Mouse (Mus musculus) forebrain, embryonic 14.5 days (tissue): ENCODE results near the gene Ccdc62. TPM values are rescaled to one million over a fixed set of nuclear protein-coding genes. Genes with fewer than 3 reads are reported as not detected.

Experiments used
- ATAC-seq: fragments of 200-750 bp; cut with Nextera tagmentation; 2 replicates; pipeline ENCODE4 v1.8.0; 2017; ENCODE audit warnings: mild to moderate bottlenecking, moderate library complexity
- DNase-seq: peaks from one replicate; pipeline ENCODE4 v3.0.0-alpha.2; 2015; ENCODE audit warnings: low spot score
- H3K27ac ChIP-seq: fragments of 300-500 bp; sonication (generic); 2 replicates; pipeline ENCODE4 v1.5.1; 2014; ENCODE audit warnings: low read depth, mild to moderate bottlenecking, control low read depth, low read length, moderate library complexity
- H3K27me3 ChIP-seq: fragments of 300-500 bp; sonication (generic); replicated peaks from 2 replicates; pipeline ENCODE4 v1.6.1; 2014; ENCODE audit warnings: low read length, control low read depth, mixed read lengths; ENCODE audit not compliant: control insufficient read depth, insufficient read depth
- H3K36me3 ChIP-seq: fragments of 300-500 bp; sonication (generic); 2 replicates; pipeline ENCODE4 v1.6.1; 2014; ENCODE audit warnings: low read length, control low read depth; ENCODE audit not compliant: control insufficient read depth, insufficient read depth
- H3K4me1 ChIP-seq: fragments of 300-500 bp; sonication (generic); 2 replicates; pipeline ENCODE4 v1.6.1; 2014; ENCODE audit warnings: antibody characterized with exemption, low read length, control low read depth; ENCODE audit not compliant: control insufficient read depth, insufficient read depth
- H3K4me2 ChIP-seq: fragments of 300-500 bp; sonication (generic); 2 replicates; pipeline ENCODE4 v1.6.1; 2014; ENCODE audit warnings: mild to moderate bottlenecking, control low read depth, low read length
- H3K4me3 ChIP-seq: fragments of 300-500 bp; sonication (generic); 2 replicates; pipeline ENCODE4 v1.5.1; 2014; ENCODE audit warnings: low read depth, low read length, control low read depth
- H3K9ac ChIP-seq: fragments of 300-500 bp; sonication (generic); 2 replicates; pipeline ENCODE4 v1.6.1; 2014; ENCODE audit warnings: mild to moderate bottlenecking, low read length, control low read depth, moderate library complexity
- H3K9me3 ChIP-seq: fragments of 300-500 bp; sonication (generic); replicated peaks from 2 replicates; pipeline ENCODE4 v1.6.1; 2016; ENCODE audit warnings: low read length, control low read depth, mixed read lengths; ENCODE audit not compliant: control insufficient read depth
- WGBS: fragments of 180-500 bp; shearing (Covaris S2); extraction: QIAGEN DNeasy Blood & Tissue Kit; methylation state at CpG from one replicate; pipeline ENCODE4 v1.1.7; 2014; 5-methylcytosine and 5-hydroxymethylcytosine counted together
- polyA plus RNA-seq: library from polyadenylated mRNA; unstranded; fragments of >200 nt; fragmentation: Nextera tagmentation; extraction: Ambion mirVana; gene quantifications from 2 replicates; pipeline ENCODE4 v1.2.1, GENCODE M21; 2014

Ccdc62 gene
- 4.3 and 5.3 TPM in 2 replicates for polyA plus RNA-seq

DNA sequence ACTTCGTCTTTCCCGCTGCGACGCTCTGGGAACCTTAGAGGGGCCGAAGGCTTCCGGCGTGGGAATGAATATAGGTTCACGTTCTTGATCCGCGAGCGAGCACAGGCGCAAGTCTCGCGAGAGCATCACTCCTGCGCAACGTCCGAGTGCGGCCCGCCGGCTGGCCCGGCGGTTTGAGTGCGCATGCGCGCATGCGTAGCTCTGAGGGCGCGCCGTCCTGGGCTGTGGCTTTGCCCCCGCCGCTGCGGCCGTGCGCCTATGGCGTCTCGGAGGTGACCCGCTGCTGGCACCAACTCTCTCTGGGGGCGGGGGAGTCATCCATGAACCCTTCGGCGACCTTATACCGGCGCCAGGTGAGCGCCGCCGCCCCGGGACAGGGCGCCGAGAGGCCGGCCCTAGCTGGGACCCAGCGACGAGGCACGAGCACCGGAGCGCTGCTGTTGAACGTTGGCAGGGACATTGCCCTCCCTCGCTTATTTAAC, at the start of gene Ccdc62:
Gene Ccdc62, plus strand, starts transcription at position 172 of the 482 bp plus-strand sequence.
- Histone ChIP-seq H3K4me2 (peak within 1 kb of the TSS; percentile 69), H3K4me3 (peak within 1 kb of the TSS; percentile 55), H3K9ac (peak within 1 kb of the TSS; percentile 76), H3K9me3 (no peaks in the 10 kb centered on the region), H3K4me1 (peaks cover 4% of the 10 kb centered on the region), H3K27me3 (no peaks in the 10 kb centered on the region), H3K27ac (peak within 1 kb of the TSS; percentile 81), H3K36me3 (peaks cover 32% of the 10 kb centered on the region)
- ATAC-seq, result peak; percentile 99
- WGBS, result under 1% methylated on average over 56 of the region's 56 CpGs
- peak; percentile 98 for DNase-seq

DNA sequence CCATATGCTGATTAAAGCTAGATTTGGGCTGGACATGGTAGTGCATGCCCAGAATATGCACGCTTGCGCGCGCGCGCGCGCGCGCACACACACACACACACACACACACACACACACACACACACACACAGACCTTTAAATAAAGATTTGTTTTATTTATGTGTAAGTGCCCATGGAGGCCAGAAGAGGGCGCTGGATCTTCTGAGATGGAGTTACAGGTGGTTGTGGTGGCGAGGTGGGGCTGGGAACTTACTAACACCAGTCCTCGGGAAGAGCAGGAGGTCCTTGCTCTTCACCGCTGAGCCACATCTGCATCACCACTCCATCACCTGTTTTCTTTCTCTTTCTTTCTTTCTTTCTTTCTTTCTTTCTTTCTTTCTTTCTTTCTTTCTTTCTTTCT, 49.7 kb upstream of the Ccdc62 start:
- no peak for DNase-seq
- Histone ChIP-seq H3K27ac (no peak overlapping the region), H3K4me2 (no peak overlapping the region), H3K27me3 (no peaks in the 10 kb centered on the region), H3K4me3 (no peak overlapping the region), H3K9ac (no peak overlapping the region), H3K4me1 (no peaks in the 10 kb centered on the region), H3K36me3 (no peaks in the 10 kb centered on the region), H3K9me3 (no peaks in the 10 kb centered on the region)
- WGBS, result 83% methylated on average over 14 of the region's 14 CpGs
- ATAC-seq, result no peak

DNA sequence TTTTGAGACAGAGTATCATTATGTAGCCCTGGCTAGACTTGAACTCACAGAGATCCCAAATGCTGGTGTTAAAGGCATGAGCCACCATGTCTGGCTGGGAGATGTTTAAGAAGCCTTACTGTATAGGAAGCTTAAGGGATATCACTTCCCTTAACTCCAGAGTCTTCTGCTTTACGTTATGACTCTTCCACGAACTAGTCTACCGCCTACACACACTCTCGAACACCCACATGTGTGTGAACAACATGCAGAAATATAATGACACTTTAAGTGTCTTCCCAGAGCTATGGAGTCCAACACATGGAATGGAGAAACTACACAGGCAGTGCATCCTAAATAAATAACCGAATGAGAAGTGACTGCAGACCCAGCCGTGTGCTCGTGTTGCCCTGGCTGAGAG, 46.6 kb upstream of the Ccdc62 start:
- no peak overlapping the region for H3K27ac ChIP-seq
- H3K27me3 ChIP-seq, result no peaks in the 10 kb centered on the region
- no peak overlapping the region for H3K9ac ChIP-seq
- H3K4me2 ChIP-seq, result no peak overlapping the region
- DNase-seq (no peak), ATAC-seq (no peak)
- no peaks in the 10 kb centered on the region for H3K36me3 ChIP-seq
- no peak overlapping the region for H3K4me3 ChIP-seq
- no peaks in the 10 kb centered on the region for H3K4me1 ChIP-seq
- H3K9me3 ChIP-seq, result no peaks in the 10 kb centered on the region
- 86% methylated on average over 7 of the region's 7 CpGs for WGBS

DNA sequence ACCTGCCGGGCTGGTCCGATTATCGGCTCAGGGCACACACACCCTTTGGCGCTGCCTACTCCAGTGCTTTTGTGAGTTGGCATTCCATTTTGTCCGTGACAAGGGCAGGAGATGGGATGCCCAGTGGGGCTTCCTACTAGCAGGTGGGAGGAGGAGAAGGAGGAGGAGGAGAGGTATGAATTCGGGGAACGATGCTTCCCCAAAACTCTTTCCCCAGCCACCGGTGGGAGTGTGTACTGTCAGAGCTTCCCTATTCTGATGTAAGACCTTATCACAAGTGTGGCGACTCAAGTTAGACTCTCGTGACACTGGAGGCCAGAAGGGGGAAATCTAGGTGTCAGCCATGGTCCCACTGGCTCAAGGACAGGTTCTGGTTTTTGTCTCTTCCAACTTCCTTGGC, 46.1 kb upstream of the Ccdc62 start:
- no peak overlapping the region for H3K27ac ChIP-seq
- H3K4me3 ChIP-seq, result no peak overlapping the region
- no peaks in the 10 kb centered on the region for H3K27me3 ChIP-seq
- H3K4me2 ChIP-seq, result no peak overlapping the region
- no peak overlapping the region for H3K9ac ChIP-seq
- no peaks in the 10 kb centered on the region for H3K9me3 ChIP-seq
- no peaks in the 10 kb centered on the region for H3K36me3 ChIP-seq
- DNase-seq (no peak), ATAC-seq (no peak)
- WGBS, result 81% methylated on average over 10 of the region's 10 CpGs
- H3K4me1 ChIP-seq, result no peaks in the 10 kb centered on the region

DNA sequence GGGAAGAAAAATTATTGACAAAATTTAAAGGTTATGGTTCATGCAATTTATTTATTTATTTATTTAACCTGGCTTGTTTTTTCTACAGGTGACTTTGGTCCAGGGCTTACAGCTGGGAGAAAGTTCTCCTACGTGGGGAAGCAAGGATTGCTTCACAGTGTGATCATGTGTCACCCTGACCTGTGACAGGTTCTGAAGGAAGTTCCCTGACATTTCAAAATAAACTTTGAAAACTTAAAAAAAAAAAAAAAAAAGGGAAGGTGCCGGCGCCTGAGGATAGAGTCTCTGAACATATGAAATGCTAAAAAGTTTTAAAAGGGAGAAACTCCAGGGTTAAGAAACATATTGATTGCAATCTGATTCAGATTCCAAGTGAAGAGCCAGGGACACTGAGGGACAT, 44.1 kb upstream of the Ccdc62 start:
- no peaks in the 10 kb centered on the region for H3K4me1 ChIP-seq
- no peak overlapping the region for H3K4me2 ChIP-seq
- no peak overlapping the region for H3K4me3 ChIP-seq
- H3K36me3 ChIP-seq, result no peaks in the 10 kb centered on the region
- no peaks in the 10 kb centered on the region for H3K27me3 ChIP-seq
- H3K9me3 ChIP-seq, result no peaks in the 10 kb centered on the region
- WGBS, result 83% methylated on average over 3 of the region's 3 CpGs
- no peak overlapping the region for H3K27ac ChIP-seq
- no peak overlapping the region for H3K9ac ChIP-seq
- DNase-seq (no peak), ATAC-seq (no peak)

DNA sequence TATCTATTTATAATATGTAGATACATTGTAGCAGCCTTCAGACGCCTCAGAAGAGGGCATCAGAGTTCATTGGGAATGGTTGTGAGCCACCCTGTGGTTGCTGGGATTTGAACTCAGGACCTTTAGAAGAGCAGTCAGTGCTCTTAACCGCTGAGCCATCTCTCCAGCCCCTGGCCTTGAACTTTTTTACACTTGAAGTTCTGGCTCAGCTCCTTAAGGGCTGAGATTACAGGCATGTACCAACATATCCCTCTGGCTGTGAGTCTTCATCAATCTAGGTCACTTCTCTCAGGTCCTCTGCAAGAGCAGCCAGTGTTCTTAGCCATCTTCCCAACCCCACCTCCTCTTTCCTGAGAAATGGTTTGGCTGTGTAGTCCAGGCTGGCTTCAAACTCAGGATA, 40.2 kb upstream of the Ccdc62 start:
- DNase-seq (no peak), ATAC-seq (no peak)
- Histone ChIP-seq H3K4me2 (no peak overlapping the region), H3K9ac (no peak overlapping the region), H3K4me3 (no peak overlapping the region), H3K36me3 (no peaks in the 10 kb centered on the region), H3K4me1 (no peaks in the 10 kb centered on the region), H3K27me3 (no peaks in the 10 kb centered on the region), H3K9me3 (no peaks in the 10 kb centered on the region), H3K27ac (no peak overlapping the region)
- 76% methylated on average over 2 of the region's 2 CpGs for WGBS

DNA sequence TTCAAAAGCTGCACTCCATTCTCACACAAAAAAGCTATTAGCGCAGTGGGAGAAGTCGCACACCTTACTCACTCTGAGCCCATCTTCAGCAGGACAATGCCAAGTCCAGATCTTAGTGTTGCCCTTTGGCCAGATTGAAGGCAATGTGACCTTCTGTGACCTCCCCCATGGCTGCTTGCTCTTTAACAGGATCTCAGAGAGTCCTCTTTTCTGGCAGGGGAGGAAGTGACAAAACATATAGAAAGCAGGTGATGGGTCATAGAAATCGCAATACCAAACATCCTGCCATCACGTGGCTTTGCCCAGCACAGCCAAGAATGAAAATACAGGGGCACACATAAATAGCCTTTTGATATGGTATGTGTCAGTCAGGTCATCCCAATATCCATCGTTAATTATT, 39.5 kb upstream of the Ccdc62 start:
- Histone ChIP-seq H3K9ac (no peak overlapping the region), H3K4me1 (no peaks in the 10 kb centered on the region), H3K4me2 (no peak overlapping the region), H3K9me3 (no peaks in the 10 kb centered on the region), H3K36me3 (no peaks in the 10 kb centered on the region), H3K27ac (no peak overlapping the region), H3K27me3 (no peaks in the 10 kb centered on the region), H3K4me3 (no peak overlapping the region)
- no peak for DNase-seq
- no peak for ATAC-seq
- WGBS, result 77% methylated on average over 5 of the region's 5 CpGs

DNA sequence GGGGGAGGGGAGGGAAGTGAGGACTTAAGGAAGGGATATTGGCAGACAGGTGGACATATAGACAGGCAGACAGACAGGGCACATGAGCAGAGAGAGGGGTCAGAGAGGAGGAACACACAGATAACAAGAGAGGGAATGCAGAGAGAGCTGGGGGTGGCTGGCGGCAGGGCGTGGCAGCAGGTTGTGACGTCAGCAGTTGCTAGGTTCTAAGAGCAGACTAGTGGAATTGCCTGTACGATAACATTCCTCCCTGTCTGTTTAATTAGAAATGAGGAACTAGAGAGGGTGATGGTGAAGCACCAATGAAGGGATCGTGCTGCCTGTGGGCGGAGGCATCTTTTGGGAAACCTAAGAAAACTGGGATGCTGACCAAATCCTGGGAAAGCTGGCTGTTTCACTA, 38.8 kb upstream of the Ccdc62 start:
- no peaks in the 10 kb centered on the region for H3K27me3 ChIP-seq
- H3K4me1 ChIP-seq, result no peaks in the 10 kb centered on the region
- no peak overlapping the region for H3K4me3 ChIP-seq
- ATAC-seq (no peak), DNase-seq (peak; percentile 47)
- H3K4me2 ChIP-seq, result no peak overlapping the region
- WGBS, result 40% methylated on average over 6 of the region's 6 CpGs
- no peaks in the 10 kb centered on the region for H3K9me3 ChIP-seq
- H3K9ac ChIP-seq, result no peak overlapping the region
- H3K27ac ChIP-seq, result no peak overlapping the region
- no peaks in the 10 kb centered on the region for H3K36me3 ChIP-seq

DNA sequence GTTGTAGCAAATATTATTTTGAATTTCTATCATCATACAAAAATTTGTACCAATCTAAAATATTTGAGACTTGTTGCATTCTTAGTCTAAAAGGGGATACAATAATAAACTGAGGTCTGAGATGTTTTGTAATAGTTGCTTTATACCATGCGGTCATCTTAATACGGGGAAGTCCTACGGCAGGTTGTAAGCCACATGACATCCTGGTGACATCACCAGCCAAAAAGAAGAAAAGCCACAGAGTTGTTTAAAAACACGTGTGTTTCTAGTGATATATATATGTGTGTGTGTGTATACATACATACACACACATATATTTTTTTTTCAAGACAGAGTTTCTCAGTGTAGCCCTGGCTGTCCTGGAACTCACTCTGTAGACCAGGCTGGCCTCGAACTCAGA, 37.0 kb upstream of the Ccdc62 start:
- 93% methylated on average over 5 of the region's 5 CpGs for WGBS
- H3K27me3 ChIP-seq, result no peaks in the 10 kb centered on the region
- no peak overlapping the region for H3K4me3 ChIP-seq
- no peak overlapping the region for H3K27ac ChIP-seq
- H3K9me3 ChIP-seq, result no peaks in the 10 kb centered on the region
- no peaks in the 10 kb centered on the region for H3K36me3 ChIP-seq
- H3K4me1 ChIP-seq, result no peaks in the 10 kb centered on the region
- H3K4me2 ChIP-seq, result no peak overlapping the region
- DNase-seq, result no peak
- ATAC-seq, result no peak
- no peak overlapping the region for H3K9ac ChIP-seq
